Mouse (Mus musculus) testis, postnatal 10 days (tissue): ENCODE results near the gene Muc3a.

ENCODE experiments used
- DNase-seq: peaks from one replicate; pipeline ENCODE4 v3.0.0; 2021; ENCODE audit warnings: low spot score

Gene Muc3a

GRCm38 (mm10) chr5:137212289-137212688, at the start of gene Muc3a:
Muc3a (minus strand) TSS chr5:137212389.
- no peak for DNase-seq

- peak; percentile 65 for DNase-seq
Observed at GRCm38 (mm10) chr5:137211114-137211829, 917 bp downstream of the Muc3a start.

DNA sequence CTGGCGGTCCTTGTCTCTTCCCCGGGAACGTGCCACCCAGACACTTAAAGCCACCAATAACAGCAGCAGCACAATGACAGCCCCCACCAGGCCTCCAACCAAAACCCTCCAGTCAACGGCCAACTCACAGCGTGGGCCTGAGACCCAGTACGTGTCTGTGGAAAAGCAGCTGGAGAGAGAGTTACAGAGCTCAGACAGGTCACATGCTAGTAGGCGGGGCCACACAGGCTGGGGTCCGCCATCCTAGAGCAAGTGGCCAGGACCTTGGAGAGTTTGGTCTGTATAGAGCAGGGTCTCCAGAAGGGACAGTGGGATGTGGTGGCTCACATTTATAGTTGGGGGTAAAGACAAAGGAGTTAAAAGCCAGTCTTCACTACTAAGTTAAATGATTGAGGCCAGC, 1.5 kb downstream of the Muc3a start:
- no peak for DNase-seq

GRCm38 (mm10) chr5:137205301-137205700, 6.9 kb downstream of the Muc3a start:
- DNase-seq: no peak

DNA sequence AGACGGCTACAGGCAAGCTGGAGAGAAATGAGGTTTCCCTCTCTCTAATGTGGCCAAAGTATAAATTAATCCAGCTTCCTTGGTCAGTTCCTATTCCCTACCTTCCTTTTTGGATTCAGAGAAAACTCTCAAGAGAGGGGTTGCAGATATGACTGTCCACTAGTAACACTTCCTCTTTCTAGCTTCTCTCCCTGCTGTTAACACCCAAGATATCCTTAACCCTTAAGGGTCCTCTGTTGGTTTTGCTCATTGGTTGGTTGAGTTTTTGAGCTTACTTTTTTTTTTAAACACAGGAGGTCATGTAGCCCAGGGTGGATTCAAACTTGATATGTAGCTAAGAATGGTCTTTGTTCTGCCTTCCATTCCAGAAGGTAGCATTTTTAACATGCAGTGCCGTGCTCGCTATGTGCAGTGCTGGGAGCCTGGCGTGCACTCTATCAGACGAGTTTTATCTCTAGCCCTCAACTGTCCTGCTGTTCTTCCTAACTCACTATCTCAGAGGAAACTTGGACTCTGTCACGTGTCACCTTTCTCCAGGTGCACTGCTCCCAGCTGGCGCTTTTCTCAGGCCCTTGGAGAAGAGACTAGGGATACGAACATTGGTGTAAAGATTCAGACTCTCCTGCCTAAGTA, 17.6 kb downstream of the Muc3a start:
- no peak for DNase-seq

DNA sequence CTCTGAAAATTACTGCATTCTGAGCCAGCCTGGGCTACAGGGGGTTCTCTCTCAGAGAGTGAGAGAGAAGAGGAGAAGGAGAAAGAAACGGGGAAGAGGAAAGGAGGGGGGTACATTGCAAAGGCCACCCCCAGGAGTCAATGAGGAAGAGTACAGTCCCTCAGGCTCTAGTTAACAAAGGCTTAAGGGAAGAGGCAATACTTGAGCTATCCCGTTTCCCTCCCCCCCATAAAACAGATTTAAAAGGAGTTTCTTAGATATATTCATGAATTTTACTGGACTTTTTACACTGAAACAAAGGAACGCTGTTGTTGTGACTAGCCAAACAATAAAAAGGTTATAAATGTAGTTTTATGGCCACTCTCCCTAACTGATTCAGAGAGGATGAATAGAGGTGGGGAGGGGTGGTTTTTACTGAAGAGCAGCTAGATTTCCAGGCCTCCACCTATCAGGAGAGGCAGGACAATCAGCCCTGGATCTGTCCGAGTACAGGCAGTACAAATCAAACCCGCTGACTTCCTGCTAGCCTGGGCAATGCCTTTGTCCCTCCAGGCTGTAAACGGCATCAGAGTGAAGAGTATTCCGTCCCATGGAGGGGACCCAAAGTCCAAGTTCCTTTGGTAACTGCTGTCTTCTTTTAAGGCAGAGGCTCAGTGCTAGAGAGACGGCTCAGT, 18.8 kb downstream of the Muc3a start:
- DNase-seq: no peak

DNA sequence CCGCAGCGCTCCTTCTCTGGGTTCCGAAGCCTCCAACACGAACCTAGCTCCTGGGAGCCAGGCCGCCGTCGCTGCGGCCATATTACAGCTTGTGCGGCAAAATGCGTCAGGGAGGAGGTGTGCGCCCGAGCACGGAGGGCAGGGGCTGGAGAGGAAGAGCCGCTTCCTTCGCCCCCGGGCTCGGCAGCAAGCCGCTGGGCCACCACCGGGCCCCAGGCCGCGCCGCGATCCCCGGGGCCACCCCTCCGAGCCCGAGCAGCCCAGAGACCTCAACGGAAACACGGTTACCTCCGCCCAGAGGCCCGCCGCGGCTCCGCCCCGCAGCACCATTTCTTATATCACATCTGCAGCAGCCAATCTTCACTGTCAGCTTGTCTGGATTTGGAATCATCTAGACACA, 22.9 kb downstream of the Muc3a start:
- no peak for DNase-seq

DNA sequence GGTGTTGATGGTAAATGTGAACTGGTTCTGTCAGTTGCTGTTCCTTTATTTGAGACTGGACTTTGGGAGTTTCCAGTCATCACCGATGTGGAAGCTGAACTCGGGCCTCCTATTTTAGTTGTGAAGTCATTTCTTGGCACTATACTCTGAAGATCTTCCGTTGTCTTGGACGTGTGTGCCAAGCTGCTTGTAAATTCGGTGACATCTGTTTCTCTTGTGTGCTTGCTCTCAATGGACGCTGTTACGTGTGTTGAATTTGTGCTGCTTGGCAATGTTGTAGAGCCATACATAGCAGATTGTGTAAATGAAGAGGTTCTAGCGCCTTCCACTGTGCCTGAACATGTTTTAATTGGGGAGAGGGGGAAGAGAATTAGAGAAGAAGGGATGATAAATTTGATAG, 26.8 kb downstream of the Muc3a start:
- no peak for DNase-seq

- DNase-seq: no peak
Observed at GRCm38 (mm10) chr5:137179646-137180374, 32.4 kb downstream of the Muc3a start.

- DNase-seq: no peak
Observed at GRCm38 (mm10) chr5:137173967-137174366, 38.2 kb downstream of the Muc3a start.

DNA sequence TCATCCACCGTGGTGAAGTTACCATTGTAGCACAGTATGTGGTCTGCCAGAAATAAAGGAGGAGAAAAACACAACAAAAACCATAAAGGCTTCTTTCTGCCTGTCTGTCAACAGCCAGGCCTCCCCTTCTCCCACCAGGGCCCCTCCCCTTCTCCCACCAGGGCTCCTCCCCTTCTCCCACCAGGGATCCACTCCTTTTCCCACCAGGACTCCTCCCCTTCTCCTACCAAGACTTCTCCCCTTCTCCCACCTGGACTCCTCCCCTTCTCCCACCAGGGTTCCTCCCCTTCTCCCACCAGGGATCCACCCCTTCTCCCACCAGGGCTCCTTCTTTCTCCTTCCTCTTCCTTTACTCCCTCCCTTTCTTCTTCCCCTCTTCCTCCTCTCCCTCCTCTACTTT, 39.6 kb downstream of the Muc3a start:
- no peak for DNase-seq

DNA sequence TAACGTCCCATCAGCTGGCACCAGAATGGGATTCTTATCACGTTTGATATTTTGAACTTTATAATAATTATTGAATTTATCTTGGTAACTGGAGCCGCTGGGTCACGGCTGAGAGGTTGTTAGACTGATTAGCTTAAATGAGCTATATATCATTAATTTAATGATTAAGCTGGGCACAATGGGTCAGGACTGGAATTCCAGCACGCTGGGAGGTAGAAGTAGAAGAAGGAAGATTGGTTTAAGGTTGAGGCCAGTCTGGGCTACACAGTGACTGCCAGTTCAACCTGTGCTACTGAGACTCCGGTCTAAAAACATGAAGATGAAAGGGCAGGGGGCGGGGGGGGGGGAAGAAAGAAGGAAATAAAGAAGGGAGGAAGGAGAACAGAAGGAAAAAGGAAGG, 40.7 kb downstream of the Muc3a start:
- no peak for DNase-seq

- DNase-seq: no peak
Observed at GRCm38 (mm10) chr5:137170836-137171380, 41.3 kb downstream of the Muc3a start.

DNA sequence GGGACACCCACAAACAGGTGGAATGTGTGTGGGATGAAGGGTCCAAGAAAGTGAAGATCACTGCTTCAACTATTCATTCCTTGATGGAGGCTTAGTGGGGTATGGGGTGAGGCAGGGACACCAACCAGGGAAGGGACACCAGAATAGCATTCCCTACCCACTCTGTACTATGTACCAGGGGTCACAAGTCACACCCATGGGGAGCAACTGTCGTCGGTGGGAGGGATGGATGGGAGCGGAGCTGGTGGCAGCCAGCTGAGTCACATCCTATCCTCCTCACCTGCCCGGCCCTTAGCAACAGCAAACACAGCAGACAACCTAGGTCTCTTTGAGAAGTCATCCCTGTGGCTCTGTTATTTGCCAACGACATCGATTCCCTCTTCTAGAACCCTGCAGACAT, 44.6 kb downstream of the Muc3a start:
- no peak for DNase-seq

DNA sequence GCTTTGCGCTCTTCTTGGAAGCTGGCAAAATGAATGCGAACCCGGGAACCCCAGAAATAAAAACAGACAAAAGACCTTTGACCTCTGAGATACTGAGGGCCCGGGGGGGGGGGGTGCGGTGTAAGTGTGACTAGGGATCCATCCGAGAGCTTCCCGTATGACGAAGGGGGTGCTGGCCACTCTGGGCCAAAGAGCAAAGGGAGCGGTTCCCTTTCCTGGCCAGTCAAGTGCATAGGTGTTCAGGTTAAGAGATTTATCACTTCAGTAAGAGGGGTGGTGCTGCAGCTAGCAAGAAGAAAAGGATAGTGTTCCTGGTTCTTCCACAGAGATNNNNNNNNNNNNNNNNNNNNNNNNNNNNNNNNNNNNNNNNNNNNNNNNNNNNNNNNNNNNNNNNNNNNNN, 46.2 kb downstream of the Muc3a start:
- no peak for DNase-seq

GRCm38 (mm10) chr5:137161853-137162252, 50.3 kb downstream of the Muc3a start:
- DNase-seq: no peak

GRCm38 (mm10) chr5:137159461-137159860, 52.7 kb downstream of the Muc3a start:
- peak; percentile 67 for DNase-seq
